Mouse (Mus musculus): ENCODE results near the gene Ntn5. TPM values are rescaled to one million over a fixed set of nuclear protein-coding genes. Genes with fewer than 3 reads are reported as not detected.

The Ntn5 gene
- polyA plus RNA-seq, 1 experiment from 2014 or later: not detected

DNA sequence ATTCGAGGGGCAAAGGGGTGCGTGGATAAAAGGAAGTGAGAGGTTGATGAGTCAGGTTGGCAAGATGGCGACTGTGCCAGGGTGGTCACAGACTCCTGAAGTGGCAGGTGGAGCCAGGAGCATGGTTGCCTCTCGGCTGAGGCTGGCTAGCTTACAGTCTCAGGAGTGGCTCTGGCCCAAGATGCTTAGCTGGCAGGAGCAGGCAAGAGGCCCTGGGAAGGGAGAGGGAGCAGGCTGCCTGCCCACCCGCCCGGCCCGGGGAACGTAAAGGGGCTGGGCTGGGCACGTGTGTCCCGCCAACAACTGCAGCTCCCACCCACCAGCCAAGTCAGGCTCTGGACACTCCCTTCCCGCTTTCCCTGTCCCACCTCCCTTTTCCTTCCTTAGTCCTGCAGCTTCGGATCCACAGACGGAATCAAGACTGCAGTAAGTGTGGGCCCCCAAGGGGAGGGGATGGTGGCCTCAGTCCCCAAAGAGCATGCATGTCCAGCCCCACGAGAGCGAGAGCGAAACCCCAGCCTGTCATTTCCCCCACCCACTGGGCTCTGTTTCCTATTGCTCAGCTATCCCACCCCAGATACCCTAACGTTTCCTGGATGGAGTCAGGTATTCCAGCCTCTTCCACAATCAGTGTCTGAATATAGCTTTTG is 42.3 kb upstream of the Ntn5 start:
- Histone ChIP-seq H3K9ac (ENCODE audit: low read length) (no peak overlapping the region), H3K36me3 (ENCODE audit: control insufficient read depth, insufficient read depth, low read length) (no peaks in the 10 kb centered on the region), H3K9me3 (ENCODE audit: control insufficient read depth, low read length) (no peaks in the 10 kb centered on the region), H3K4me2 (no peak overlapping the region), H3K27me3 (ENCODE audit: control insufficient read depth, insufficient read depth, low read length) (no peaks in the 10 kb centered on the region), H3K27ac (ENCODE audit: low read depth, low read length) (no peak overlapping the region), H3K4me1 (ENCODE audit: control insufficient read depth, insufficient read depth, low read length) (peaks cover 23% of the 10 kb centered on the region), H3K4me3 (ENCODE audit: low read depth, low read length) (no peak overlapping the region)
- ATAC-seq (ENCODE audit: low FRiP score): no peak
- no peak for DNase-seq (ENCODE audit: low spot score, missing footprints)
- 76% methylated on average over 17 of the region's 17 CpGs for WGBS

DNA sequence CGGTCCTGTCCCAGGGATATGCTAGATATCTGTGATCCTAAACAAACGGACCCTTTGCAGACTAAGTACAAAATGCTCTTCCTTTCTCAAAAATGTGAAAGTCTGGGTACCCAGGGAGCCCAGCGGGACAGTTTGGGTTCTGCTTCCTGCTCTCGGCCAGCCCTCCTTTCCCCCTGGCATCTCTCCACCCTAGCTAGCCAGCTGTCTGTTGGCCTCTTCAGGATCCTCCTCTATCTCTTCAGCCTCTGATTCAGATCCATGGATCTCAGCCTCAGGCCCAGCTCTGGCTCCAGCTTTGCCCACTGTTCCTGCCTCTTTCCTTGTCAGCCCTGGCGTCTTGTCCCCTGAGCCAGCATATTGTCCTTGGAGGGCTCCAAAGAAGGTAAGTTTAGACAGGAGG is 41.7 kb upstream of the Ntn5 start:
- peaks cover 23% of the 10 kb centered on the region for H3K4me1 ChIP-seq (ENCODE audit: control insufficient read depth, insufficient read depth, low read length)
- no peak overlapping the region for H3K27ac ChIP-seq (ENCODE audit: low read depth, low read length)
- no peaks in the 10 kb centered on the region for H3K36me3 ChIP-seq (ENCODE audit: control insufficient read depth, insufficient read depth, low read length)
- H3K4me2 ChIP-seq: peak overlapping the region; percentile 87; the same call in 1 of the 2 replicates
- no peak overlapping the region for H3K4me3 ChIP-seq (ENCODE audit: low read depth, low read length)
- H3K27me3 ChIP-seq (ENCODE audit: control insufficient read depth, insufficient read depth, low read length): no peaks in the 10 kb centered on the region
- WGBS: 84% methylated on average over 5 of the region's 5 CpGs
- H3K9ac ChIP-seq (ENCODE audit: low read length): no peak overlapping the region; the same call in 1 of the 2 replicates
- no peaks in the 10 kb centered on the region for H3K9me3 ChIP-seq (ENCODE audit: control insufficient read depth, low read length)
- ATAC-seq (ENCODE audit: low FRiP score): no peak
- DNase-seq (ENCODE audit: low spot score, missing footprints): no peak

DNA sequence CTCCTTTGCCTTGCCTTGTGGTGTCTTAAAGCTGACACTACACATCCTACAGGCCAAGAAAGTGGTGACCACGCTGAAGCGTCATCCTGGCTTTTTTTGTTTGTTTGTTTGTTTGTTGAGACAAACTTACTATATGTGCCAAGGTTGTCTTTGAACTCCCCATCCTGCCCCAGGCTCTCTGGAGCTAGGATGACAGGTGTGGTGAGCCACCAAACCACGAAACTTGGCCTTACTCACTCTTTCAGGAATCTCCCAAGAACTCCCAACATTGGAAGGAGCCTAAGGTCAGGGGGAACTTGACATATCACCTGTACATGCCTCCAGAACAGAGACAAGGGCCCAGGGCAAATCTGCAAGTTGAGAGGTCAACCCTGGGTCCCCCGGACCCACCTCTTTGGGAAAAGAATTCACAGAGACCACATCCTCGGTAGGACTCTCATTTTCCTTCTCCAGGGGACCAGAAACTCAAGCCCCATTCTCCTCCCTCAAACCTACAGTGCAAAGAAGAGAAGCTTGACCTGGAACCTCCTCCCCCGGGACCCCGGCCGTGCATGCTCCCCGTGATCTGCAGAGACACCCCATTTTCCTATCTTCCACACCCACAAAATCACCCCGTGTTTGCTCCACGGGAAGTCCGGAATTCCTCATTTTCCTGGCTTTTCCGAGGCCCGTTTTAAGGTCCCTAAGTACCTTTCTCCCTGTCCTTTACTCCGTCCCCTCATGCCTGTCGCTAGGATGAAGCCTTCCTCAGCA is 41.1 kb upstream of the Ntn5 start:
- 39% methylated on average over 16 of the region's 16 CpGs for WGBS
- no peak for DNase-seq (ENCODE audit: low spot score, missing footprints)
- Histone ChIP-seq H3K27ac (ENCODE audit: low read depth, low read length) (peak overlapping the region; percentile 86), H3K9me3 (ENCODE audit: control insufficient read depth, low read length) (no peaks in the 10 kb centered on the region), H3K27me3 (ENCODE audit: control insufficient read depth, insufficient read depth, low read length) (no peaks in the 10 kb centered on the region), H3K4me3 (ENCODE audit: low read depth, low read length) (peak overlapping the region; percentile 43), H3K36me3 (ENCODE audit: control insufficient read depth, insufficient read depth, low read length) (no peaks in the 10 kb centered on the region), H3K9ac (ENCODE audit: low read length) (peak overlapping the region; percentile 87), H3K4me1 (ENCODE audit: control insufficient read depth, insufficient read depth, low read length) (peaks cover 23% of the 10 kb centered on the region), H3K4me2 (peak overlapping the region; percentile 87)
- no peak for ATAC-seq (ENCODE audit: low FRiP score)

DNA sequence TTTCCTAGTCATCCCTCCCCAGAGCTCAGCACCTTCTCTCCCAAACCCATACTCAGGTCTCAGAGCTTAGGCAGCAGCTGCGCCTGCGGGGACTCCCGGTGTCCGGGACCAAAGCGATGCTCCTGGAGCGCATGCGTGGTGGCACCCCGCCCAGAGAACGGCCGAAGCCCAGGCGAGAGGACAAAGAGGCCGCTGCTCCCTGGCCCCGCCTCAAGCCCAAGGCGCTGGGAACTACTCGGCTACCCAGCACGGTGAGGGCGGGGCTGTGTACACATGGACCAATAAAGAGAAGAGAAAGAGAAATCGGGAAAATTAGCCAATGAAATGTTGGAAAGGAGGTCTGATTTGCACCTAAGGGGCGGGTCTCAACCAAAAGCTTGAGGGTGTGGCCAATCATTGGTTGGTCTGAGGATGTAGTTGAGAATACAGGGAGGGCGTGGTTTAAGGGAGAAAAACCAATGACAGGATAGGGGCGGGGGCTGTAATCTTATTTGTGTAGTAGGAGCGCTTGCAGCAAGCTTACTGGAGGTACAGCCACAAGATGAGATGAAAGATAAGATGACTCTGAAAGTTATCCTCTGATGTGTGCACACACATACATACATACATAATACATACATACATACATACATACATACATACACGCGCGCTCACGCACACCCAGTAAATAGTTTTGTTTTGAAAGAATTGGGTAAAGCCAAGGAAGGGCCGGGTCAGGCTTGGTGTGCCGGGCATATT is 40.2 kb upstream of the Ntn5 start:
- Histone ChIP-seq H3K27me3 (ENCODE audit: control insufficient read depth, insufficient read depth, low read length) (no peaks in the 10 kb centered on the region), H3K4me1 (ENCODE audit: control insufficient read depth, insufficient read depth, low read length) (peaks cover 17% of the 10 kb centered on the region), H3K9me3 (ENCODE audit: control insufficient read depth, low read length) (no peaks in the 10 kb centered on the region), H3K36me3 (ENCODE audit: control insufficient read depth, insufficient read depth, low read length) (no peaks in the 10 kb centered on the region), H3K9ac (ENCODE audit: low read length) (peak overlapping the region; percentile 87), H3K4me2 (peak overlapping the region; percentile 87), H3K4me3 (ENCODE audit: low read depth, low read length) (peak overlapping the region; percentile 43), H3K27ac (ENCODE audit: low read depth, low read length) (peak overlapping the region; percentile 86)
- WGBS: under 1% methylated on average over 28 of the region's 28 CpGs
- peak; percentile 95 for ATAC-seq (ENCODE audit: low FRiP score)
- peak; percentile 100 for DNase-seq (ENCODE audit: low spot score, missing footprints)

DNA sequence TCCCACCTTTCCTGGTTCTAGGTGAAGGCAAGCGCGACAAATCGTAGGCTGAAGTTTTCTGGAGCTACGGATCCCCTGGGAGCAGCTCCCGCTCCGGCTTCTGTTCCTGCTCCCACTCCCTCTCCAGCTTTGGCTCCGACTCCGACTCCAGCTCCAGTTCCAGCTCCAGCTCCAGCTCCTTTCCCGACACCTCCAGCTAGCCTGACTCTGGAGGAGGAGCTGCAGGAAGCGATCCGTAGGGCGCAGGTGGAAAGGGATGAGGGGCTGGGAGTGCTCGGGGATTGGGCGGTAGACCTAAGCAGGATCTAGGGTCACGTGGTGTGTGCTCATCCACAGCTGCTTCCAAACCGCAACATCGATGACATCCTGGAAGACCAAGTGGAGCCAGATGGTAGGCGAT is 39.6 kb upstream of the Ntn5 start:
- H3K4me1 ChIP-seq (ENCODE audit: control insufficient read depth, insufficient read depth, low read length): peaks cover 17% of the 10 kb centered on the region
- peak; percentile 45 for ATAC-seq (ENCODE audit: low FRiP score)
- H3K27me3 ChIP-seq (ENCODE audit: control insufficient read depth, insufficient read depth, low read length): no peaks in the 10 kb centered on the region
- no peaks in the 10 kb centered on the region for H3K36me3 ChIP-seq (ENCODE audit: control insufficient read depth, insufficient read depth, low read length)
- 8% methylated on average over 18 of the region's 18 CpGs for WGBS
- H3K4me3 ChIP-seq (ENCODE audit: low read depth, low read length): peak overlapping the region; percentile 33
- H3K9me3 ChIP-seq (ENCODE audit: control insufficient read depth, low read length): no peaks in the 10 kb centered on the region
- peak; percentile 95 for DNase-seq (ENCODE audit: low spot score, missing footprints)
- peak overlapping the region; percentile 63 for H3K9ac ChIP-seq (ENCODE audit: low read length)
- H3K27ac ChIP-seq (ENCODE audit: low read depth, low read length): peak overlapping the region; percentile 63
- H3K4me2 ChIP-seq: peak overlapping the region; percentile 87

DNA sequence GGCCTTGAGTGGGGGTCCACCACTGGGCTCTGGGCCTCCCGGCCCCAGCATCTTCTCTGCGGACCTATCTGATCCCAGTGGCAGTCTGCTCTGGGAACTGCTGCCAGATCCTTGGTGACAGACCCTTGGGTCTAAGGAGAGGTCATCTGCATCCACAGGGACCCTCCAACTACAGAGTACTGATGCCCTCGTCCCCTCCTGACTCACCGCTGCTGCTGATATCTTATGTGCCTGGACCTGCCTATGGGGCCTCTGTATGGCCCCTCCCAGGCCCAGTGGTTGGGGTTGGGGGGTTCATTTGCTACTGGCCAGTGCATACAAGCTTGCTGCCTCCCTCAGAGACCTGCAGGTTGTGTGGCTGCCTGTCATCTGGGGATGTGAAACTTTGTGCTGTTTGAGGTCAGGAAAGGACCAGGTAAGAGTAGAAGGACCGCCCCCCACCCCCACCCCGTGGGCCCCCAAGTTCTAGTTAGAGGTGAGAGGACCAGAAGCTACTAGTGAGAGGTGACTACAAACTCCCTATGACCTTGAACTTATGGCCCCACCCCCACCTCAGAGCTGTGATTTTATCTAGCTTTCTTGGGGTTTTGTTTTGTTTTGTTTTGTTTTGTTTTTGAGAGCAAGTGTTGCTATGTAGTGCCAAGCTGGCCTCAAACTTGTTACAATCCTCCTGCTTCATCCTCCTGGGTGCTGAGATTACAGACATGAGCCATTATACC is 38.8 kb upstream of the Ntn5 start:
- WGBS: 74% methylated on average over 6 of the region's 6 CpGs
- ATAC-seq (ENCODE audit: low FRiP score): no peak

DNA sequence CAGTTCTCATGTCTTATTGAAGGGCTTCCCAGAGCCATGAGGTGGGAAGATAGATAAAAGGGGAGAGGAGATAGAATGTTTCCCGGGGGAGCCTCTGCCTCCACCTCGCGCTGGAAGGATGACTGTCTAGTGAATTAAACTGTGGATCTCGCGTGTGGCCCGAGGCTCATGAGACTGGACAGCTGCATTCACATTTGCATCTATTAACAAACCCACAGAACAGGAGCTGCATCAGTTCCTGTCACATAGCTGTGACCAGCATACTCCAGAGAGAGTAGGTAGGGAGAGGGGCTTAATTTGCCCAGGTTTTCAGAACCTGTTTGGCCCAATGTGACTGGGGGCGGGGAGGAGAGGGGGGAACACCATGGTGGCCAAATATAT is 38.2 kb upstream of the Ntn5 start:
- H3K36me3 ChIP-seq (ENCODE audit: control insufficient read depth, insufficient read depth, low read length): no peaks in the 10 kb centered on the region
- H3K27me3 ChIP-seq (ENCODE audit: control insufficient read depth, insufficient read depth, low read length): no peaks in the 10 kb centered on the region
- H3K9ac ChIP-seq (ENCODE audit: low read length): no peak overlapping the region
- no peak overlapping the region for H3K4me3 ChIP-seq (ENCODE audit: low read depth, low read length)
- no peak for ATAC-seq (ENCODE audit: low FRiP score)
- no peaks in the 10 kb centered on the region for H3K9me3 ChIP-seq (ENCODE audit: control insufficient read depth, low read length)
- no peak overlapping the region for H3K4me2 ChIP-seq
- 73% methylated on average over 7 of the region's 7 CpGs for WGBS
- DNase-seq (ENCODE audit: low spot score, missing footprints): no peak
- H3K27ac ChIP-seq (ENCODE audit: low read depth, low read length): no peak overlapping the region
- H3K4me1 ChIP-seq (ENCODE audit: control insufficient read depth, insufficient read depth, low read length): peaks cover 17% of the 10 kb centered on the region

More for the DNA sequence above, 38.8 kb upstream of the Ntn5 start:
- peak overlapping the region; percentile 87 for H3K4me2 ChIP-seq
- peak overlapping the region; percentile 33; the same call in 1 of the 2 replicates for H3K4me3 ChIP-seq (ENCODE audit: low read depth, low read length)
- H3K9ac ChIP-seq (ENCODE audit: low read length): 0 out of 2 replicates have a peak overlapping the region, but pooled peaks have one; percentile 63
- DNase-seq (ENCODE audit: low spot score, missing footprints): no peak
- peaks cover 17% of the 10 kb centered on the region for H3K4me1 ChIP-seq (ENCODE audit: control insufficient read depth, insufficient read depth, low read length)
- no peak overlapping the region; the same call in 1 of the 2 replicates for H3K27ac ChIP-seq (ENCODE audit: low read depth, low read length)
- H3K9me3 ChIP-seq (ENCODE audit: control insufficient read depth, low read length): no peaks in the 10 kb centered on the region
- H3K27me3 ChIP-seq (ENCODE audit: control insufficient read depth, insufficient read depth, low read length): no peaks in the 10 kb centered on the region
- H3K36me3 ChIP-seq (ENCODE audit: control insufficient read depth, insufficient read depth, low read length): no peaks in the 10 kb centered on the region

DNA sequence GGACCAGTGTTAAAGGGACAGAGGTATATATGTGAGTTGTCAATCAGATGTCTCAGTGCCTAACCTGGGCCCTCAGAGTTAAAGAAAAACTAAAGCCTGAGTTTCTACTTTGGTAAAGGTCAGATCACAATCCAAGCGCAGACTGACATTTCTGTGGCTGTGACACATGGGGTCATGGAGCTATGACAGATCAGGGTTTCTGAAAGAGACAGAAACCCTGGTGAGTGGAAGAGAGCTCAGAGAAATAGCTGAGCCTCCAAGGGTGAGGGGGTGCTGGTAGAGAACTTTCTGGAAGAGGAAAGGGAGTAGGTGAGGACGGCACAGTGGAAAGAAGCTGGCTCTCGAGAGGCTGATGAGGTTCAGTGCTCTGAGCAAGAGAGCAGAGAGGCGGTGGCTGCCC is 37.2 kb upstream of the Ntn5 start:
- 77% methylated on average over 4 of the region's 4 CpGs for WGBS
- Histone ChIP-seq H3K36me3 (ENCODE audit: control insufficient read depth, insufficient read depth, low read length) (no peaks in the 10 kb centered on the region), H3K27ac (ENCODE audit: low read depth, low read length) (no peak overlapping the region), H3K9me3 (ENCODE audit: control insufficient read depth, low read length) (no peaks in the 10 kb centered on the region), H3K4me1 (ENCODE audit: control insufficient read depth, insufficient read depth, low read length) (peaks cover 17% of the 10 kb centered on the region), H3K4me3 (ENCODE audit: low read depth, low read length) (no peak overlapping the region), H3K27me3 (ENCODE audit: control insufficient read depth, insufficient read depth, low read length) (no peaks in the 10 kb centered on the region), H3K4me2 (no peak overlapping the region), H3K9ac (ENCODE audit: low read length) (no peak overlapping the region)
- ATAC-seq (ENCODE audit: low FRiP score): no peak
- no peak for DNase-seq (ENCODE audit: low spot score, missing footprints)
